23 mouse cellular contexts compared by ENCODE assay signal in genomic region chr4:134457130-134457825, GRCm38 (mm10). TPM values are rescaled to one million over a fixed set of nuclear protein-coding genes. Genes with fewer than 3 reads are reported as not detected.
DNase-seq lines count a peak whose midpoint lies in the region; ATAC-seq and TF ChIP-seq lines count a peak whose summit lies in the region.
"Had no signal": no experiment of that assay in that cellular context is flagged by ENCODE, and none has a peak within 500 bp of the region (broad histone marks: within the 10 kb centered on the region; RNA-seq: fewer than 3 reads in every experiment).

No protein-coding gene starts in this region.

- no peak for TF ChIP-seq EP300 in liver, postnatal 0 days (IDR thresholded peaks at IDR 0.05; ENCODE audit: low read depth)

- DNase-seq in cerebellum, adult 9-10 months, result peak; percentile 41
- DNase-seq in cerebellum, postnatal 14 days, result no peak
- DNase-seq in liver, postnatal 0 days, result no peak
- peak; percentile 93 for DNase-seq in R1 (ENCODE audit: low read depth, low spot score)
- peak; percentile 53 for DNase-seq in mesoderm, embryonic 11.5 days (ENCODE audit: low read depth, low spot score)
- DNase-seq in heart, postnatal 10 days, result no peak
- no peak for DNase-seq in adrenal gland, adult 18-20 months (ENCODE audit: low spot score in 2 of 2)
- DNase-seq: adrenal gland, adult 2 months; adrenal gland, postnatal 36 days; cerebellum, adult 2 months; cerebellum, postnatal 25 days; gastrocnemius, adult 2 months; gastrocnemius, postnatal 25 days; heart, adult 11 months; kidney, adult 18-20 months had no signal

- no peak overlapping the region; the same call in 1 of the 2 replicates for H3K4me2 ChIP-seq in liver, embryonic 12.5 days
- no peak overlapping the region for H3K4me2 ChIP-seq in liver, postnatal 0 days (ENCODE audit: low read depth, low read length)
- H3K4me2 ChIP-seq: embryonic facial prominence, embryonic 13.5 days; forebrain, embryonic 12.5 days; heart, embryonic 13.5 days; hindbrain, embryonic 13.5 days had no signal

- no peaks in the 10 kb centered on the region for H3K36me3 ChIP-seq in liver, embryonic 12.5 days
- H3K36me3 ChIP-seq in liver, postnatal 0 days (replicated peaks; ENCODE audit: insufficient read depth, low read length), result no peaks in the 10 kb centered on the region
- H3K36me3 ChIP-seq: embryonic facial prominence, embryonic 13.5 days; forebrain, embryonic 12.5 days; heart, embryonic 13.5 days; hindbrain, embryonic 13.5 days had no signal

- peaks cover 28% of the 10 kb centered on the region for H3K27me3 ChIP-seq in liver, embryonic 12.5 days (replicated peaks)
- no peaks in the 10 kb centered on the region for H3K27me3 ChIP-seq in liver, postnatal 0 days (ENCODE audit: insufficient read depth, low read length)

- H3K4me1 ChIP-seq in liver, embryonic 12.5 days, result peaks cover 41% of the 10 kb centered on the region
- peaks cover 13% of the 10 kb centered on the region for H3K4me1 ChIP-seq in liver, postnatal 0 days (ENCODE audit: insufficient read depth)
- H3K4me1 ChIP-seq: embryonic facial prominence, embryonic 13.5 days had no signal

- peak; percentile 57; the same call in 1 of the 2 replicates for ATAC-seq in liver, embryonic 12.5 days
- ATAC-seq in liver, postnatal 0 days, result no peak
- ATAC-seq: activated CD4-positive, CD25-positive, alpha-beta regulatory T cell, adult 4 months; forebrain, embryonic 16.5 days; hindbrain, postnatal 0 days had no signal

- H3K4me3 ChIP-seq in liver, embryonic 12.5 days, result no peak overlapping the region
- no peak overlapping the region for H3K4me3 ChIP-seq in liver, postnatal 0 days (ENCODE audit: low read depth, low read length)
- H3K4me3 ChIP-seq: embryonic facial prominence, embryonic 13.5 days; forebrain, embryonic 12.5 days; gastrocnemius, adult 2 months; heart, embryonic 13.5 days; hindbrain, embryonic 13.5 days had no signal

- no peak for TF ChIP-seq CTCF in liver, postnatal 0 days (IDR thresholded peaks at IDR 0.05; ENCODE audit: low read depth)

- intact Hi-C loops in heart, postnatal 10 days (cut with DNase I), result no loop called here

- H3K9me3 ChIP-seq in liver, embryonic 12.5 days (replicated peaks), result no peaks in the 10 kb centered on the region
- no peaks in the 10 kb centered on the region for H3K9me3 ChIP-seq in liver, postnatal 0 days (ENCODE audit: low read length)
- H3K9me3 ChIP-seq: embryonic facial prominence, embryonic 13.5 days; forebrain, embryonic 12.5 days; heart, embryonic 13.5 days; hindbrain, embryonic 13.5 days had no signal

- no peak overlapping the region for H3K27ac ChIP-seq in liver, embryonic 12.5 days
- H3K27ac ChIP-seq in liver, postnatal 0 days (ENCODE audit: low read depth), result no peak overlapping the region
- H3K27ac ChIP-seq: embryonic facial prominence, embryonic 13.5 days; forebrain, embryonic 12.5 days; gastrocnemius, adult 2 months; heart, embryonic 13.5 days; hindbrain, embryonic 13.5 days; hindbrain, postnatal 0 days had no signal

- no peak overlapping the region for H3K9ac ChIP-seq in liver, embryonic 12.5 days
- no peak overlapping the region for H3K9ac ChIP-seq in liver, postnatal 0 days (replicated peaks)
- H3K9ac ChIP-seq: embryonic facial prominence, embryonic 13.5 days; forebrain, embryonic 12.5 days; heart, embryonic 13.5 days; hindbrain, embryonic 13.5 days had no signal

- 28% methylated on average over 7 of the region's 7 CpGs for WGBS in liver, embryonic 12.5 days (ENCODE audit: insufficient replicate concordance)
- 51% methylated on average over 7 of the region's 7 CpGs for WGBS in liver, postnatal 0 days (ENCODE audit: insufficient replicate concordance)

RNA-seq across cellular contexts. Expression of gene Stmn1, which starts 10.8 kb away (rescaled TPM):
- polyA plus RNA-seq in liver, embryonic 12.5 days (2016; fragmentation: Nextera tagmentation; extraction: Ambion mirVana), result 558 and 570 TPM in 2 replicates
- 249 and 258 TPM in 2 replicates for polyA plus RNA-seq in liver, postnatal 0 days (2015; fragmentation: Nextera tagmentation; extraction: Ambion mirVana)
- 100 to 1,000 TPM; 131 to 137 TPM for total RNA-seq in heart, postnatal 10 days (2021)
- total RNA-seq in adrenal gland, adult 18-20 months (2021), result 10 to 100 TPM; 24.8 to 25.6 TPM

RNA-seq across cellular contexts. Expression of gene Paqr7, which starts 39.2 kb away (rescaled TPM):
- polyA plus RNA-seq in liver, embryonic 12.5 days (2016; fragmentation: Nextera tagmentation; extraction: Ambion mirVana), result 6.5 and 7.2 TPM in 2 replicates
- polyA plus RNA-seq in liver, postnatal 0 days (2015; fragmentation: Nextera tagmentation; extraction: Ambion mirVana), result 12.4 and 17.8 TPM in 2 replicates
- 10 to 100 TPM in 1 of 2 experiments, 1 to 10 TPM in 1; 9.5 to 12.7 TPM for total RNA-seq in heart, postnatal 10 days (2021)
- 10 to 100 TPM; 22.2 to 30.2 TPM for total RNA-seq in adrenal gland, adult 18-20 months (2021)

RNA-seq across cellular contexts. Expression of gene Aunip, which starts 53.5 kb away (rescaled TPM):
- polyA plus RNA-seq in liver, embryonic 12.5 days (2016; fragmentation: Nextera tagmentation; extraction: Ambion mirVana), result 26.9 and 27.6 TPM in 2 replicates
- 6.9 and 7.1 TPM in 2 replicates for polyA plus RNA-seq in liver, postnatal 0 days (2015; fragmentation: Nextera tagmentation; extraction: Ambion mirVana)
- 1 to 10 TPM in 1 of 2 experiments, under 1 TPM in 1; 0.60 to 1.1 TPM for total RNA-seq in heart, postnatal 10 days (2021)
- under 1 TPM; 0.48 to 0.56 TPM for total RNA-seq in adrenal gland, adult 18-20 months (2021)
- total RNA-seq: gastrocnemius, adult 2 months; gastrocnemius, postnatal 25 days had no signal

Comparison
In these comparisons a context has a peak if more than half of its experiments do, and no peak if none do; other contexts are left out.
1. DNase-seq: peak in cerebellum, adult 9-10 months (single experiment), R1 (single experiment) and mesoderm, embryonic 11.5 days (single experiment); none in cerebellum, postnatal 14 days (0 of 2), liver, postnatal 0 days (single experiment), heart, postnatal 10 days (0 of 2) and adrenal gland, adult 18-20 months (0 of 2).
2. RNA of gene Stmn1, which starts 10.8 kb away (total RNA-seq): 131 to 137 TPM in heart, postnatal 10 days; 24.8 to 25.6 TPM in adrenal gland, adult 18-20 months; every median in the first group is over 4 times any median in the second.